Mouse (Mus musculus): ENCODE results near the gene Slc25a23. TPM values are rescaled to one million over a fixed set of nuclear protein-coding genes. Genes with fewer than 3 reads are reported as not detected.
A peak's percentile ranks its signal among the peaks of the same experiment; 100 is the strongest.
"Not testable (repeated sequence)": the region's sequence is repeated elsewhere in the genome, so short reads cannot be mapped to it uniquely, and the experiment has no call there.

Slc25a23 gene
- polyA plus RNA-seq, 1 experiment from 2014 or later = 2.4 TPM

DNA sequence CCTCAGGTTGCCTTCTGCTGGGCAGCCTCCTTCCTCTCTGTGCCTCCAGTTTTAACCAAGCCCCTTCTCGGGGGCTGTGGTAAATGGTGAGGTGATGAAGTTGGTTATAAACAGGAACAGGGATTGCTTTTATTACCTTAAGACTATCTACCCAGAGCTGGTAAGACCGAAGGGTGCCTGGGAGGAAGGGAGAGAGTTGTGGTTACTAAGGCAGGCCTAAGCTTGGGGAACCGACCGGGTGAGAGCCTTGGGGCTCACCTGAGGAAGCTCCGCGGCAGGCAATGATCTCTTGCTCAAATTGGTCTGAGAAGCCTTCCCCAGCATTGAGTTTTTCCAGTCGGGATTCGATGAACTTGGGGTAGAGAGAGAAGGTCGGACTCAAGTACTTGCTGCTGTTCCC is 10.6 kb upstream of the Slc25a23 start:
- H3K9ac ChIP-seq = no peak overlapping the region
- H3K27ac ChIP-seq = no peak overlapping the region
- 29% methylated on average over 9 of the region's 9 CpGs for WGBS (ENCODE audit: insufficient replicate concordance)
- no peak for ATAC-seq (ENCODE audit: low read depth)
- no peak overlapping the region for H3K4me3 ChIP-seq (replicated peaks)
- no peak for DNase-seq
- peaks cover 22% of the 10 kb centered on the region for H3K27me3 ChIP-seq
- no peaks in the 10 kb centered on the region for H3K36me3 ChIP-seq
- H3K4me1 ChIP-seq (replicated peaks) = peaks cover 23% of the 10 kb centered on the region
- no peaks in the 10 kb centered on the region for H3K9me3 ChIP-seq (replicated peaks)
- no peak overlapping the region for H3K4me2 ChIP-seq

DNA sequence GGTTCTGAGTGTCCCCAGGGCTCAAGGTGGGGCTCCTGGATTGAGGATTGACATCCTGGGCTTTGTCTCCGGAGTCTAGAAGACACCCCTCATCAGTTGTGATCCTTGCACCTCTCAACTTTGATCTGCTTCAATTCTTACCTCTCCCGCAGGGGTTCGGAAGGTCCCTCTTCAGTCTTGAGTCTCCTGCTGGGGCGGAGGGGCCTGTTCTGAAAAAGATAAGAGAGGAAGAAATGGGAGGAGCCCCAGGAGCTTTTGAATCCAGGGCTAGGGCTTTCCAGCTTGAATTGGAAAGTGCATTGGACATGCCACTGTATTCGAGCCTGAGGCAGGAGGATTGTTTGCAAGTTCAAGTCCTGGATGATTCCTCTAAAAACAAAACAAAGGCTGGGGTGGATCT is 7.2 kb upstream of the Slc25a23 start:
- Histone ChIP-seq H3K4me1 (replicated peaks) (peaks cover 30% of the 10 kb centered on the region), H3K9me3 (replicated peaks) (no peaks in the 10 kb centered on the region), H3K9ac (no peak overlapping the region), H3K4me2 (no peak overlapping the region), H3K27me3 (peaks cover 51% of the 10 kb centered on the region), H3K4me3 (replicated peaks) (no peak overlapping the region), H3K36me3 (no peaks in the 10 kb centered on the region), H3K27ac (no peak overlapping the region)
- 25% methylated on average over 5 of the region's 5 CpGs for WGBS (ENCODE audit: insufficient replicate concordance)
- ATAC-seq (ENCODE audit: low read depth) (no peak), DNase-seq (no peak)

DNA sequence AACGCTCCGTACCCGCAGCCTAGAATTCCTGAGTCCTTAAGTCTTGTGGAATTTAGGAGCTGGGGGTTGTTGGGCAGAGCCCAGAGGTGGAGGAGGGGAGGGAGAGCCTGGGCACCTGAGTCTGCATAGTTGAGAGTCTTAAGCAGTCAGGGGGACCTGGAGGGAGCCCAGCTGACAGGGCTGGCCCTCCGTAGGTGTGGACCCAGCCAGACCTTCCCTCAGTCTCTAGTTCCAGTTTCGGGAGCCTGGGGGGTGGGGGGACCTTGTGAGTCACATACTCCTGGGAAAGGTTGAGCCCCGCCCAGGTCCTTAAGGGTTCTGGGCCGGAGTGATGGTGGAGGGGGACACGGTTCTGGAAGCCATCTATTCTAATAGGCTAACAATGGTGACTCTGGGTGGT is 3.4 kb upstream of the Slc25a23 start:
- Histone ChIP-seq H3K27ac (no peak overlapping the region), H3K4me2 (peak overlapping the region; percentile 64; the same call in 1 of the 2 replicates), H3K4me1 (replicated peaks) (peaks cover 55% of the 10 kb centered on the region), H3K4me3 (replicated peaks) (peak overlapping the region; percentile 49; the same call in 1 of the 2 replicates), H3K27me3 (peaks cover 81% of the 10 kb centered on the region), H3K9me3 (replicated peaks) (no peaks in the 10 kb centered on the region), H3K36me3 (no peaks in the 10 kb centered on the region), H3K9ac (no peak overlapping the region)
- WGBS (ENCODE audit: insufficient replicate concordance) = 22% methylated on average over 8 of the region's 8 CpGs
- no peak for DNase-seq
- no peak for ATAC-seq (ENCODE audit: low read depth)

DNA sequence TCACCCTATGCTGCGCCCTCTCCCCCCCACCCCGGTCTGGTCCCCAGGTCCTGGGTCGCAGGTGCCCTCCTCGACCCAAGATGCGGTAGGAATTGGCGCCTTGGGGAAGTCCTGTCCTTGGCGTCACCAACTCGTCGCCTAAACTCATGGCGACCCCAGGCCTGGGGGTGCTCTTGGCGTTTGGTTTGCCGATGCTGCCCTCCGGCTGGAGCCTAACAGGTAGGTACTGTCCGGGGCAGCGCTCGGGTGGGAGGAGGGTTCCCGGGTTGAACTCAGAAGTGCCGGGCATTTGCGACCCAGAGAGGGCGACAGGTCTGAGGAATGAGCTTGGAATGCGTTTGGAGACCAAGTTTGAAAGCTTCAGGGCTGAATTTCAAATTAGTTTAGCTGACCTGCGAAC is 2.9 kb upstream of the Slc25a23 start:
- Histone ChIP-seq H3K9ac (peak overlapping the region; percentile 13; the same call in 1 of the 2 replicates), H3K4me1 (replicated peaks) (peaks cover 55% of the 10 kb centered on the region), H3K27me3 (peaks cover 86% of the 10 kb centered on the region), H3K4me2 (peak overlapping the region; percentile 64), H3K4me3 (replicated peaks) (peak overlapping the region; percentile 49), H3K27ac (no peak overlapping the region), H3K9me3 (replicated peaks) (no peaks in the 10 kb centered on the region), H3K36me3 (no peaks in the 10 kb centered on the region)
- ATAC-seq (ENCODE audit: low read depth) = no peak
- DNase-seq = no peak
- WGBS (ENCODE audit: insufficient replicate concordance) = 2% methylated on average over 22 of the region's 22 CpGs

DNA sequence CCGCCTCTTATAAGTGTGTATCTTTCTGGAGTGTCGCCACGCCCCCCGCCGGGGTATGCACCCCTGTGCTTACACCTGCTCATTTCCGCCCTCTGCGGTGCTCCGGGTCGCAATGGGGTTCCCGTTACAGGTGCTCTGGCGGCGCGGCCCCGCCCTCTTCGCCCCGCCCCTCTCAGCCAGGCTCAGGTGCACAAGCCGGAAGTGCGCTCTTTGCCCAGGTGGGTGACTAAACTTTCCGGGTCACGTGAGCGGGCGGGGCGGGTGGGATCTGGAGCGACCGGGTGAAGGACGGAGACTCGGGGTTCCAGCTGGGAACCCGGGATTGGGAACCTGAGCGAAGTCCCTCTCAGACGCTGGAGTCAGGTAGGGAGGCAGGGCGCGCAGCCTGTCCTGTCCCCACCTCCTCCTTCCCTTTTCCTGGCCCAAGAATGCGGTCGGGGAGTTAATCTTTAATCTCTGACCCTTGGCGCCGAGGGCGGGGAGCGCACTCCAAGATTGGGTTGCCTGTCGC is 2.4 kb upstream of the Slc25a23 start:
- H3K4me1 ChIP-seq (replicated peaks) = peaks cover 53% of the 10 kb centered on the region
- DNase-seq = no peak
- H3K27me3 ChIP-seq = peaks cover 89% of the 10 kb centered on the region
- WGBS (ENCODE audit: insufficient replicate concordance) = under 1% methylated on average over 39 of the region's 39 CpGs
- ATAC-seq (ENCODE audit: low read depth) = no peak
- peak overlapping the region; percentile 64 for H3K4me2 ChIP-seq
- H3K9ac ChIP-seq = peak overlapping the region; percentile 13; the same call in 1 of the 2 replicates
- H3K27ac ChIP-seq = no peak overlapping the region
- no peaks in the 10 kb centered on the region for H3K36me3 ChIP-seq
- peak overlapping the region; percentile 49 for H3K4me3 ChIP-seq (replicated peaks)
- H3K9me3 ChIP-seq (replicated peaks) = no peaks in the 10 kb centered on the region

DNA sequence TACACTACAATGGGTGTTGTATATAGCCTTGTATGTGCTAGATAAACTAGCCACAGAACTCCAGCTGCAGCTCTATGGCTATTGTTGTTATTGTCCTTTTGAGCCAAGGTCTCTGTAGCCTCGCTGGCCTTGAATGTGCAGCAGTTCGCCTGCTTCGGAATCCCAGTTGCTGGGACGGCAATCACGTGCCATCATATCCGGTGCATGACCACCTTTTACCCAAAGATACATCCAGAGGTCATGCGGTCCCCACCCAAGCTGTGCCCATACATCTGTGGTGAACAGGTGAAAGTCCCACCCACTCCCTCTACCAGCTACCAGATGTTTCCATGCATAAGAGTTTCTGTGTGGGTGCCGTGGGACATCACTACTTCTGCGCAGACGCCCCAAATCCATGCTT is 1.4 kb upstream of the Slc25a23 start:
- no peak for ATAC-seq (ENCODE audit: low read depth)
- WGBS (ENCODE audit: insufficient replicate concordance) = 35% methylated on average over 10 of the region's 10 CpGs
- H3K27ac ChIP-seq = no peak overlapping the region

DNA sequence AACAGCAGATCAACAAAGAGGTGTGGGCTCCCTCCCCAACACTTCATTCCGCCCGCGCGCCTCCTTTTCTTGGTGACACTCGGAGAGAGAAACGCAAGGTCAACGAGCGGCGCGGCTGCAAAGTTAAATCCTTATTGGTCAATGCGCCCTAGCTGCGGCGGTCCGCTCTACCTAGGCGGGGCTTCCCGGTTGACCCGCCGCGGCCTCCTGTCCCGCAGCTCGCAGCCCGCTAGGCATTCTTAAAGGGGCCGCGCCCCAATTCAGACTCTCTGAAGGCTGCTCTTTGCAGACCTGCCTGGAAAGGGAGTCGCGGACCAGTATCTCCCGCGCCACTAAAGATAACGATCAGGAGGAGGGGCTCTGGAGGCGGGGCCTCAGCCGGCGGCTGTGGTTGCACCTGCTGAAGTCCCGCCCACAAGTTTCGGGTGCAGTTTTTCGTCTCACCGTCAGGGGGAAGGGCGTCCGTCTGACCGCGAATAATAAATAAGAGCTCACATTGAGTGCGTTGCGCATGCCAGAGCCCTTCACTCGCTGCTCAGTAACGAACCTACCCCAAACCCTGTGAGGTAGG is 653 bp upstream of the Slc25a23 start:
- Histone ChIP-seq H3K27ac (peak overlapping the region; percentile 58), H3K9ac (peak overlapping the region; percentile 73), H3K4me2 (peak overlapping the region; percentile 84), H3K36me3 (peaks cover 1% of the 10 kb centered on the region; the same call in 1 of the 2 replicates), H3K9me3 (replicated peaks) (no peaks in the 10 kb centered on the region), H3K4me1 (replicated peaks) (peaks cover 41% of the 10 kb centered on the region), H3K4me3 (replicated peaks) (peak overlapping the region; percentile 69), H3K27me3 (peaks cover 78% of the 10 kb centered on the region)
- DNase-seq (peak; percentile 89), ATAC-seq (ENCODE audit: low read depth) (peak; percentile 79)
- under 1% methylated on average over 44 of the region's 44 CpGs for WGBS (ENCODE audit: insufficient replicate concordance)

More for the DNA sequence above, 1.4 kb upstream of the Slc25a23 start:
- no peak for DNase-seq
- H3K4me3 ChIP-seq (replicated peaks) = peak overlapping the region; percentile 69; the same call in 1 of the 2 replicates
- no peaks in the 10 kb centered on the region for H3K9me3 ChIP-seq (replicated peaks)
- H3K4me2 ChIP-seq = peak overlapping the region; percentile 84
- H3K36me3 ChIP-seq = no peaks in the 10 kb centered on the region
- H3K27me3 ChIP-seq = peaks cover 82% of the 10 kb centered on the region
- H3K4me1 ChIP-seq (replicated peaks) = peaks cover 43% of the 10 kb centered on the region
- H3K9ac ChIP-seq = no peak overlapping the region

DNA sequence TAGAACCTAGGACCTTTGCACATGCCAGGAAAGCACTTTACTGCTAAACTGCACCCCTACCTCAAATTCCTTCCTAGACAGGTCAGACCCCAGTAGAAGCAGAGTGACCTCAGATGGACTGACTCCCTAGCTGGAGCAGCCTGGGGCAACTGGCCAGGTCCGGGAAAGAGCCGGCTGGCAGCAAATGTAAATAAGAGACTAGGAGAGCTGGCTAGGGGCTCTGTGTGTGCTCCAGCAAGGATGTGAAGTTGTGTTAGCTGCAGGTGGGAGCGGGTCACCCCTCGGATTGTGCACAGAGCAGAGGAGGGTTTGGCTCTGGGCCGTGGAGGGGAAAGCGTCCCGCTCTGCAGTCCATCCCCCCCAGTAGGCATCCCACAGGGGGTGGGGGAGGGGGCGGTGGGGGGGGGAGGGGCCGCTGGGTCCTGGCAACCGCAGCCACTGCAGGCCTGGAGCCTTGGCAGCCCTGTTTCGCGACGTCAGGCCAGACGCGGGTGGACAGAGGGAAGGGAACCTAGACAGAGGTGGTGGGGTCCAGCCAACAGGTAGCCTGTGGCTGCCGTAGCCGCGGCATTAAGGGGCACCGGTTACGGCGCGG is 675 bp downstream of the Slc25a23 start, which contains the start of gene Crb3:
TSS of gene Crb3 (plus strand) at position 215 of the 595 bp plus-strand sequence.
- H3K4me3 ChIP-seq (replicated peaks) = peak within 1 kb of the TSS; percentile 69
- H3K36me3 ChIP-seq = peaks cover 5% of the 10 kb centered on the region; the same call in 1 of the 2 replicates
- 6% methylated on average over 19 of the region's 22 CpGs for WGBS (ENCODE audit: insufficient replicate concordance)
- peaks cover 65% of the 10 kb centered on the region for H3K27me3 ChIP-seq
- ATAC-seq (ENCODE audit: low read depth) (no peak; the same call in 1 of the 2 replicates), DNase-seq (no peak)
- no peaks in the 10 kb centered on the region for H3K9me3 ChIP-seq (replicated peaks)
- H3K4me1 ChIP-seq (replicated peaks) = peaks cover 41% of the 10 kb centered on the region
- H3K27ac ChIP-seq = peak within 1 kb of the TSS; percentile 58
- H3K9ac ChIP-seq = peak within 1 kb of the TSS; percentile 73
- peak within 1 kb of the TSS; percentile 84 for H3K4me2 ChIP-seq

DNA sequence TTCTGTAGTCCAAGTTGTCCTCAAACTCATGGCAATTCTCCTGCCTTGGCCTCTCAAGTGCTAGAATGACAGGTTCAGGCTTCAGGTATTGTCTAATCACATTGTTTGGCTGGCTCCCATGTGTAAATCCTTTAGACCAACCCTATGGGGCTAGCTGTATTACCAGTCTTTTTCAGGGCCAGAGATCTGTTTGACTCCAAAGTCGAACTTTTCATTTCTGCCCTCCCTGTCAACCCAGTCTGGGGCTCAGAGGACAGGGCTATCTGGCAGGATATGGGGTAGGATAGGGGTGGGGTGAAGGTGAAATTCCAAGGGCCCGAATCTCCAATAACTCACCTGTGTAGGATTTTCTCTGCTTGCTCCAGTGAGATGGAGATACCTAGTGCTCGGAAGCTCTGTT is 3.4 kb downstream of the Slc25a23 start:
- DNase-seq = no peak
- H3K36me3 ChIP-seq = peaks cover 15% of the 10 kb centered on the region; the same call in 1 of the 2 replicates
- no peak overlapping the region for H3K4me2 ChIP-seq
- ATAC-seq (ENCODE audit: low read depth) = no peak
- H3K4me3 ChIP-seq (replicated peaks) = no peak overlapping the region
- no peak overlapping the region for H3K9ac ChIP-seq
- WGBS (ENCODE audit: insufficient replicate concordance) = 63% methylated on average over 3 of the region's 3 CpGs
- peaks cover 39% of the 10 kb centered on the region for H3K27me3 ChIP-seq
- H3K9me3 ChIP-seq (replicated peaks) = no peaks in the 10 kb centered on the region
- peak overlapping the region; percentile 47 for H3K27ac ChIP-seq
- peaks cover 29% of the 10 kb centered on the region for H3K4me1 ChIP-seq (replicated peaks)

DNA sequence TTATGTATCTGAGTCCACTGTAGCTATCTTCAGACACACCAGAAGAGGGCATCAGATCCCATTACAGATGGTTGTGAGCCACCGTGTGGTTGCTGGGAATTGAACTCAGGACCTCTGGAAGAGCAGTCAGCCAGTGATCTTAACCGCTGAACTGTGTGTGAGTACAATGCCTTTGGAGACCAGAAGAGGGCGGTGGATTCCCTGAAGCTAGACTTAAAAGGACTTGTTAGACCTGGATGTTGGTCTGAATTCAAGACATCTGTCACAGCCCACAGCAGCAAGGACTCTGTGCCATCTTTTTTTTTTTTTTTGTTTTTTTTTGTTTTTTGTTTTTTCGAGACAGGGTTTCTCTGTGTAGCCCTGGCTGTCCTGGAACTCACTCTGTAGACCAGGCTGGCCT is 8.0 kb downstream of the Slc25a23 start:
- peaks cover 15% of the 10 kb centered on the region; the same call in 1 of the 2 replicates for H3K36me3 ChIP-seq
- not testable (repeated sequence) for ATAC-seq (ENCODE audit: low read depth); H3K4me3 ChIP-seq (replicated peaks); DNase-seq; H3K4me1 ChIP-seq (replicated peaks); H3K9ac ChIP-seq; H3K27me3 ChIP-seq; H3K27ac ChIP-seq; H3K9me3 ChIP-seq (replicated peaks); H3K4me2 ChIP-seq
- WGBS (ENCODE audit: insufficient replicate concordance) = 48% methylated on average over 4 of the region's 4 CpGs

DNA sequence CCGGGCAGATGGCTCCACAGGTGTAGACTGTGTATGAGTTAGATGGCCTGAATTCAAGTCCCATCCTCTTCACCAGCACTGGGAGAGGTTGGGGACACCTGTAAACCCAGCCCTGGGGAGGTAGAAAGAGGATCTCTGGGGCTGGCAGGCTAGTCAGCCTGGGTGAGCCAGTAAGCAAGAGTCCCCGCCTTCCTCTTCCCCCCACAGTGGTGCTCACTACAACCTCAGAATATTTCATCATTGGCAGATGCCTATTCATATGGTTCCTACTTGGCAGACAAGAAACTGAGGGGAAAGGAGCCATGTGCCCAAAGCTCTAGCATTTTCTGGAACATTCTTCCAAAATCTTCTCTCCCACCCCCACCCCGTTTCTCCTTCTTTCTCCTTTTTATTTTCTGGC is 10.8 kb downstream of the Slc25a23 start:
- Histone ChIP-seq H3K4me1 (replicated peaks) (no peaks in the 10 kb centered on the region), H3K27me3 (no peaks in the 10 kb centered on the region), H3K36me3 (peaks cover 10% of the 10 kb centered on the region; the same call in 1 of the 2 replicates), H3K4me3 (replicated peaks) (no peak overlapping the region), H3K27ac (no peak overlapping the region), H3K9me3 (replicated peaks) (no peaks in the 10 kb centered on the region), H3K4me2 (no peak overlapping the region), H3K9ac (no peak overlapping the region)
- no peak for ATAC-seq (ENCODE audit: low read depth)
- 68% methylated on average over 3 of the region's 3 CpGs for WGBS (ENCODE audit: insufficient replicate concordance)
- DNase-seq = no peak
